Mouse (Mus musculus) ovary, postnatal 10 days (tissue): ENCODE results near the gene Apcs.

Experiments
- DNase-seq: peaks from one replicate; pipeline ENCODE4 v3.0.0; 2022; ENCODE audit warnings: low spot score

The Apcs gene

DNA sequence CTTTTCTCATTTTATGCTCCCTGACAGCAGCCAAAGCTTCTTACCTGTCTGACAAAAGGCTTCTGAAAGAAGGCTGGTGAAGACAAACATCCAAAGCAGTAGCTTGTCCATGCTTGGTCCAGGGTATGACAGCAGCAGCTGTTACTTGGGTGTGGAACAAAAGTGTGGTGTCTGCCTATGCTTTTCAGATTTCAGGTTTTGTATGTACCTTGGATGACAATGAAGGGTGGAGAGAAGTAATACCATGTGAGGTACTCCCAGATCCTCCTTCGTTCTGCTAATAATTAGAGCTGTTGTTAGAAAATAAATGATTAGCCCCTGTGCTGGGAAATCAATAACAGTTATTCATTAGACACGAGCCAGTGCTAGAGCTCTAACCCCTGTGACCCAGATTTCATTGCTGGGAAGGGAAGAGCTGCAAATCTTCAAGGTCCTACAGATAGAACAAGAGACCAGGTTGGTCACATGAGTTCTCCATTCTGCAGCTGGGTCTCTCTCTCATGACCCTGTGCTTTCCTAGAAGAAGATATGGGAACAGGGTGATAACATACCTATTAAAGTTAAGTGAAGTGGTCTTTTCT lies at the start of gene Apcs:
Apcs (minus strand) TSS at position 265 of the 581 bp plus-strand sequence.
- DNase-seq, result no peak

GRCm38 (mm10) chr1:172932197-172932596 lies 37.4 kb upstream of the Apcs start:
- DNase-seq, result no peak

DNA sequence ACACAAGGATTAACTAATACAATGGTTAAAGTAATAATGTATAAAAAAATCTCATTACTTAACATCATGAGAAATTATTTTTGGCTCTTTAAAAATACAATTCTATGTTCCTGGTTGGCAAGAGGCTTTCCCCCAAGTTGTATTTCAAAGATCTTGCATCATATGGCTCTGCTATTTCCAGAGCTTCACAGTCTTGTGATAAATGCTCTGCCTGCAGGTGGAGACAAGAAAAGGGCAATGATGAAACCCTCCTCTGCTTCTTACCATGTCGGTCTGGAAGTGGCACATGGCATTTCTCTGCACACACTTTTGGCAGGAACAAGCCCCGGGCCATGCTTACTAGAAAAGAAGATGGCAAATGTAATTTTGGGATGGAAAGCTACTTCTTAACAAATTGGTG lies 23.6 kb upstream of the Apcs start:
- DNase-seq, result no peak

DNA sequence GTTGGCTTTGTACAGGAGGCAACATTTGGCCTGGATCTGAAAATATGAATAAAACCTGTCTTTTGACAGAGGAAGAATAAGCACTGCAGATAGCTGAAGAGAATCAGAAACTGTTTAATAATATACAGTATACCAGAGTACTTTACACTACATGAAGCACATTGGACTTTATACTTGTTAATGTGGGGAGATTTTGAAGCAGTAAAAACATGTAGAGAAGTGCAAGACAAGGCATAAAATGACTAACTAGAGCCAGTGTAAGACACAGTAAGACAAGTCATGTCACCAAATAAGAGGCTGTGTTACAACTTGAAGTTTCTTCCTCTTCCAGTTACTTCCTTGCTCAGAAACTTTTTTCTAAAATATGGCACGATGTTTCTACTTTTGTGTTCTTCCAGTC lies 22.3 kb upstream of the Apcs start:
- DNase-seq, result no peak

- no peak for DNase-seq
Observed at GRCm38 (mm10) chr1:172903313-172903712, 8.5 kb upstream of the Apcs start.

GRCm38 (mm10) chr1:172895435-172895834 lies 594 bp upstream of the Apcs start:
- DNase-seq, result no peak

DNA sequence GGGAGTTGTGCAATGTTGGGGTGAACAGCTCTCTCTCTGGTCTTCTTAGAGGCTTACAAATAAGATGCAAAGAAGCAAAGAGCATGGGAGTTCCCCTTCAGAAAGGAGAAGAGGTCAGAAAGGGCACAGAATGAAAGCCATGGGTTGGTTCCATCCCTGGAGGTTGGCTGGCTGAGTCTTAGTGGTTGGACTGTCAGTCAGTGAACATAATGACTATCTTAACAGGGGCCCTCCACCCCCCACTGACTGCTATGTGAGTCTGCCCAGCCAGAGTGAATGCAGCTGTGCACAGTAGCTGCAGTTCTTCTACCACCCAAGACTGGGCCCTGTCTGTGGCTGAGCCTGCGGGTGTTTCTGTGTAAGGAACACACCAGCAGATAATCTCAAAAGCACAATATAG lies 18.2 kb downstream of the Apcs start:
- no peak for DNase-seq

DNA sequence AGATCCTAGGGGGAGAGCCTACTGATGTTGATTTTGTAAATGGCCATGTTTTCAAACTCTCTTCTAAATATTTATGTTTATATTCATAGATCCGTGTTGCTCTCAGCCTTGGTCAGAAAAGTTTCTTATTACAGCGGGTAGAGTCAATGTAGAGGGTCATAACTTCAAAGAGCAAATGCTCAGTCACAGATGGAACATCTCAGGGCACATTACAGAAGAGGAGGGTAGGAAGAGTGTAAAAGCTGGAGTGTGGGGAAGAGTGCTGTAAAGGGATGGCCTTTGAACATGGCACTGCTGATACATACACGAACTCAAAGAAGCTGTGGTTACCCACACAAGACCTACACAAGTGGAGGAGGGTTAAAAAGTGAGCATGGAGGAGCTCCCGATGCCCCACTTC lies 19.6 kb downstream of the Apcs start:
- DNase-seq, result no peak

DNA sequence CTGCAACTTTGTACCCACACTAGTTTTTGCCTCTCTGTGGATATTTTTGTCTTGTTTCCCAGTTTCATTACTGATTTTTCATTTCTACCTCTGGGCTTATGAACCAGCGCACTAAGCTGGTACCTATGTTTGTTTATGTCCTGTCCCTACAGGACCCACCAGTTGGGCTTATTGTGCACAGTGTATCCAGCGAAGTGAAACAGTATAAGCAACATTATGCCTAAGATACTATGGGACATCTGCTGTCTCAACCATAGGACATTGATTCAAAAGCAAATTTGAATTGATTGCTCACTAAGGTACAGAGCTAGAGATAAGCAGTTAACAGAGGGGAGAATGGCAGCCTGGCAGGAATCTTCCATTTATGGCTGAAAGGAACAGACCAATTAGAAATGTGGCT lies 46.7 kb downstream of the Apcs start:
- DNase-seq, result no peak

- DNase-seq, result no peak
Observed at GRCm38 (mm10) chr1:172847044-172847761, 47.6 kb downstream of the Apcs start.
